Mouse (Mus musculus): ENCODE data around the gene Irf7. TPM values are rescaled to one million over a fixed set of nuclear protein-coding genes. Genes with fewer than 3 reads are reported as not detected.
A peak's percentile ranks its signal among the peaks of the same experiment; 100 is the strongest.
"Not testable (repeated sequence)": the region's sequence is repeated elsewhere in the genome, so short reads cannot be mapped to it uniquely, and the experiment has no call there.

The Irf7 gene
- polyA plus RNA-seq, 1 experiment from 2014 or later, result 0.66 TPM

- Histone ChIP-seq H3K4me1 (ENCODE audit: control insufficient read depth, insufficient read depth, low read length) (no peaks in the 10 kb centered on the region), H3K27me3 (ENCODE audit: control insufficient read depth, insufficient read depth, low read length) (no peaks in the 10 kb centered on the region), H3K4me3 (ENCODE audit: low read depth, low read length) (no peak overlapping the region), H3K4me2 (ENCODE audit: low read depth, low read length) (no peak overlapping the region), H3K36me3 (ENCODE audit: control insufficient read depth, insufficient read depth, low read length) (peaks cover 40% of the 10 kb centered on the region), H3K9me3 (ENCODE audit: control insufficient read depth, low read length) (no peaks in the 10 kb centered on the region), H3K27ac (ENCODE audit: low read depth, low read length) (no peak overlapping the region), H3K9ac (replicated peaks; ENCODE audit: low read depth, low read length) (no peak overlapping the region)
- 46% methylated on average over 12 of the region's 12 CpGs for WGBS
- peak; percentile 25; the same call in 1 of the 2 replicates for ATAC-seq (ENCODE audit: low read depth)
These were observed 1.4 kb downstream of the Irf7 start for GRCm38 (mm10) chr7:141264761-141265410.

GRCm38 (mm10) chr7:141264041-141264700, 2.1 kb downstream of the Irf7 start:
- Histone ChIP-seq H3K4me1 (ENCODE audit: control insufficient read depth, insufficient read depth, low read length) (no peaks in the 10 kb centered on the region), H3K27ac (ENCODE audit: low read depth, low read length) (no peak overlapping the region), H3K4me2 (ENCODE audit: low read depth, low read length) (no peak overlapping the region), H3K36me3 (ENCODE audit: control insufficient read depth, insufficient read depth, low read length) (peaks cover 47% of the 10 kb centered on the region), H3K27me3 (ENCODE audit: control insufficient read depth, insufficient read depth, low read length) (no peaks in the 10 kb centered on the region), H3K9ac (replicated peaks; ENCODE audit: low read depth, low read length) (no peak overlapping the region), H3K9me3 (ENCODE audit: control insufficient read depth, low read length) (no peaks in the 10 kb centered on the region), H3K4me3 (ENCODE audit: low read depth, low read length) (no peak overlapping the region)
- WGBS, result 78% methylated on average over 11 of the region's 11 CpGs
- ATAC-seq (ENCODE audit: low read depth), result no peak

- Histone ChIP-seq H3K27me3 (ENCODE audit: control insufficient read depth, insufficient read depth, low read length) (no peaks in the 10 kb centered on the region), H3K36me3 (ENCODE audit: control insufficient read depth, insufficient read depth, low read length) (peaks cover 52% of the 10 kb centered on the region), H3K4me3 (ENCODE audit: low read depth, low read length) (no peak overlapping the region), H3K9me3 (ENCODE audit: control insufficient read depth, low read length) (no peaks in the 10 kb centered on the region), H3K4me2 (ENCODE audit: low read depth, low read length) (no peak overlapping the region), H3K27ac (ENCODE audit: low read depth, low read length) (no peak overlapping the region), H3K4me1 (ENCODE audit: control insufficient read depth, insufficient read depth, low read length) (no peaks in the 10 kb centered on the region), H3K9ac (replicated peaks; ENCODE audit: low read depth, low read length) (no peak overlapping the region)
- no peak for ATAC-seq (ENCODE audit: low read depth)
- WGBS, result 93% methylated on average over 13 of the region's 13 CpGs
These were observed 2.6 kb downstream of the Irf7 start for GRCm38 (mm10) chr7:141263640-141264039.

GRCm38 (mm10) chr7:141261480-141261879, 4.8 kb downstream of the Irf7 start:
- Histone ChIP-seq H3K27me3 (ENCODE audit: control insufficient read depth, insufficient read depth, low read length) (no peaks in the 10 kb centered on the region), H3K4me3 (ENCODE audit: low read depth, low read length) (no peak overlapping the region), H3K27ac (ENCODE audit: low read depth, low read length) (no peak overlapping the region), H3K36me3 (ENCODE audit: control insufficient read depth, insufficient read depth, low read length) (peaks cover 74% of the 10 kb centered on the region), H3K4me2 (ENCODE audit: low read depth, low read length) (no peak overlapping the region), H3K9me3 (ENCODE audit: control insufficient read depth, low read length) (no peaks in the 10 kb centered on the region), H3K4me1 (ENCODE audit: control insufficient read depth, insufficient read depth, low read length) (no peaks in the 10 kb centered on the region), H3K9ac (replicated peaks; ENCODE audit: low read depth, low read length) (no peak overlapping the region)
- ATAC-seq (ENCODE audit: low read depth), result no peak
- 94% methylated on average over 3 of the region's 3 CpGs for WGBS

- no peak overlapping the region for H3K4me2 ChIP-seq (ENCODE audit: low read depth, low read length)
- H3K36me3 ChIP-seq (ENCODE audit: control insufficient read depth, insufficient read depth, low read length), result peaks cover 70% of the 10 kb centered on the region
- WGBS, result 94% methylated on average over 10 of the region's 10 CpGs
- H3K4me1 ChIP-seq (ENCODE audit: control insufficient read depth, insufficient read depth, low read length), result no peaks in the 10 kb centered on the region
- H3K9me3 ChIP-seq (ENCODE audit: control insufficient read depth, low read length), result no peaks in the 10 kb centered on the region
- no peak for ATAC-seq (ENCODE audit: low read depth)
- H3K4me3 ChIP-seq (ENCODE audit: low read depth, low read length), result no peak overlapping the region
- no peak overlapping the region for H3K27ac ChIP-seq (ENCODE audit: low read depth, low read length)
- H3K27me3 ChIP-seq (ENCODE audit: control insufficient read depth, insufficient read depth, low read length), result no peaks in the 10 kb centered on the region
- H3K9ac ChIP-seq (replicated peaks; ENCODE audit: low read depth, low read length), result no peak overlapping the region
These were observed 10.1 kb downstream of the Irf7 start for GRCm38 (mm10) chr7:141256159-141256558.

- 91% methylated on average over 4 of the region's 4 CpGs for WGBS
- not testable (repeated sequence) for H3K4me1 ChIP-seq (ENCODE audit: control insufficient read depth, insufficient read depth, low read length); H3K27me3 ChIP-seq (ENCODE audit: control insufficient read depth, insufficient read depth, low read length); H3K4me2 ChIP-seq (ENCODE audit: low read depth, low read length); ATAC-seq (ENCODE audit: low read depth); H3K9ac ChIP-seq (replicated peaks; ENCODE audit: low read depth, low read length); H3K27ac ChIP-seq (ENCODE audit: low read depth, low read length); H3K4me3 ChIP-seq (ENCODE audit: low read depth, low read length); H3K9me3 ChIP-seq (ENCODE audit: control insufficient read depth, low read length)
- peaks cover 36% of the 10 kb centered on the region for H3K36me3 ChIP-seq (ENCODE audit: control insufficient read depth, insufficient read depth, low read length)
These were observed 15.8 kb downstream of the Irf7 start for GRCm38 (mm10) chr7:141250486-141250885.

GRCm38 (mm10) chr7:141231551-141231950, 34.7 kb downstream of the Irf7 start:
- no peak overlapping the region for H3K27ac ChIP-seq (ENCODE audit: low read depth, low read length)
- H3K4me1 ChIP-seq (ENCODE audit: control insufficient read depth, insufficient read depth, low read length), result peaks cover 15% of the 10 kb centered on the region
- ATAC-seq (ENCODE audit: low read depth), result no peak
- H3K4me3 ChIP-seq (ENCODE audit: low read depth, low read length), result no peak overlapping the region
- H3K9ac ChIP-seq (replicated peaks; ENCODE audit: low read depth, low read length), result no peak overlapping the region
- no peaks in the 10 kb centered on the region for H3K9me3 ChIP-seq (ENCODE audit: control insufficient read depth, low read length)
- WGBS, result 92% methylated on average over 10 of the region's 10 CpGs
- peaks cover 5% of the 10 kb centered on the region; the same call in 1 of the 2 replicates for H3K27me3 ChIP-seq (ENCODE audit: control insufficient read depth, insufficient read depth, low read length)
- H3K4me2 ChIP-seq (ENCODE audit: low read depth, low read length), result no peak overlapping the region
- H3K36me3 ChIP-seq (ENCODE audit: control insufficient read depth, insufficient read depth, low read length), result peaks cover 39% of the 10 kb centered on the region

- peaks cover 5% of the 10 kb centered on the region; the same call in 1 of the 2 replicates for H3K27me3 ChIP-seq (ENCODE audit: control insufficient read depth, insufficient read depth, low read length)
- H3K9ac ChIP-seq (replicated peaks; ENCODE audit: low read depth, low read length), result no peak overlapping the region
- H3K4me2 ChIP-seq (ENCODE audit: low read depth, low read length), result no peak overlapping the region
- no peak for ATAC-seq (ENCODE audit: low read depth)
- H3K4me3 ChIP-seq (ENCODE audit: low read depth, low read length), result no peak overlapping the region
- no peaks in the 10 kb centered on the region for H3K9me3 ChIP-seq (ENCODE audit: control insufficient read depth, low read length)
- peaks cover 36% of the 10 kb centered on the region for H3K36me3 ChIP-seq (ENCODE audit: control insufficient read depth, insufficient read depth, low read length)
- WGBS, result 94% methylated on average over 3 of the region's 3 CpGs
- peaks cover 15% of the 10 kb centered on the region for H3K4me1 ChIP-seq (ENCODE audit: control insufficient read depth, insufficient read depth, low read length)
- no peak overlapping the region for H3K27ac ChIP-seq (ENCODE audit: low read depth, low read length)
These were observed 35.2 kb downstream of the Irf7 start for GRCm38 (mm10) chr7:141231111-141231510.

- Histone ChIP-seq H3K36me3 (ENCODE audit: control insufficient read depth, insufficient read depth, low read length) (peaks cover 33% of the 10 kb centered on the region), H3K4me1 (ENCODE audit: control insufficient read depth, insufficient read depth, low read length) (peaks cover 15% of the 10 kb centered on the region), H3K27me3 (ENCODE audit: control insufficient read depth, insufficient read depth, low read length) (peaks cover 5% of the 10 kb centered on the region; the same call in 1 of the 2 replicates), H3K27ac (ENCODE audit: low read depth, low read length) (no peak overlapping the region), H3K9ac (replicated peaks; ENCODE audit: low read depth, low read length) (no peak overlapping the region), H3K9me3 (ENCODE audit: control insufficient read depth, low read length) (no peaks in the 10 kb centered on the region), H3K4me3 (ENCODE audit: low read depth, low read length) (no peak overlapping the region), H3K4me2 (ENCODE audit: low read depth, low read length) (no peak overlapping the region)
- 97% methylated on average over 4 of the region's 4 CpGs for WGBS
- ATAC-seq (ENCODE audit: low read depth), result no peak
These were observed 35.7 kb downstream of the Irf7 start for GRCm38 (mm10) chr7:141230570-141230969.
